Mouse (Mus musculus): ENCODE data around the gene Pafah1b3. TPM values are rescaled to one million over a fixed set of nuclear protein-coding genes. Genes with fewer than 3 reads are reported as not detected.
A peak's percentile ranks its signal among the peaks of the same experiment; 100 is the strongest.

The Pafah1b3 gene
- polyA plus RNA-seq, 1 experiment from 2014 or later, result 180 TPM

DNA sequence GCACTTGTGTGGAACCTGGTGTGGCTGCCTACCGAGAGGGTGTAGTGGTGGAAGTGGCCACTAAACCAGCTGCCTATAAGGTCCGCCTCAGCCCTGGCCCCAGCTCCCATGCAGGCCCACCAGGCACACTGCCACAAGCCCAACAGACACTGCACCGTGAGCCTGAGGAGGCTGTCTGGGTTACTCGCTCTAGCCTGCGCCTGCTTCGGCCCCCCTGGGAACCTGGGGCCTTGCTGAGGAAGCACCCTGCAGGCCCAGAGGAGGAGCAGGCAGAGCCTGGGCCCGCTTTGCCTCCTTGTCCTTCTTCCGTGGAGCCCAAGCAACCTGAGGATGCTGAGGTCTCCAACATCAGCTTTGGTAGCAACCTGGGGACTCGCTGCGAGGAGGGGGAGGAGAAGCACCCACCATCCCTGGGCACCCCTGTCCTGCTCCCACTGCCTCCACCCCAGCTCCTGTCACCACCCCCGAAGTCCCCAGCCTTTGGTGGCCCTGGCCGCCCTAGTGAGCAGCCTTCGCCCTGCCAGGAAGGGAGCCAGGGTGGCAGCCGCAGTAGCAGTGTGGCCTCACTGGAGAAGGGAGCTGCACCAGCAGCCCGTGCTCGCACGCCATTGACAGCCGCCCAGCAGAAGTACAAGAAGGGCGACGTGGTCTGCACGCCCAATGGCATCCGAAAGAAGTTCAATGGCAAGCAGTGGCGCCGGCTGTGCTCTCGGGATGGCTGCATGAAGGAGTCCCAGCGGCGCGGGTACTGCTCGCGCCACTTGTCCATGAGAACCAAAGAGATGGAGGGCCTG lies 25.9 kb downstream of the Pafah1b3 start:
- Histone ChIP-seq H3K27me3 (replicated peaks; ENCODE audit: control insufficient read depth, insufficient read depth, low read length) (no peaks in the 10 kb centered on the region), H3K9ac (ENCODE audit: low read depth, low read length) (no peak overlapping the region), H3K9me3 (ENCODE audit: control insufficient read depth, low read length) (no peaks in the 10 kb centered on the region), H3K4me2 (ENCODE audit: low read depth, low read length) (no peak overlapping the region), H3K4me3 (ENCODE audit: low read length) (no peak overlapping the region), H3K4me1 (ENCODE audit: control insufficient read depth, insufficient read depth, low read length) (peaks cover 44% of the 10 kb centered on the region), H3K27ac (ENCODE audit: low read length) (no peak overlapping the region), H3K36me3 (ENCODE audit: control insufficient read depth, insufficient read depth, low read length) (peaks cover 2% of the 10 kb centered on the region)
- ATAC-seq, result no peak
- 88% methylated on average over 29 of the region's 30 CpGs for WGBS

DNA sequence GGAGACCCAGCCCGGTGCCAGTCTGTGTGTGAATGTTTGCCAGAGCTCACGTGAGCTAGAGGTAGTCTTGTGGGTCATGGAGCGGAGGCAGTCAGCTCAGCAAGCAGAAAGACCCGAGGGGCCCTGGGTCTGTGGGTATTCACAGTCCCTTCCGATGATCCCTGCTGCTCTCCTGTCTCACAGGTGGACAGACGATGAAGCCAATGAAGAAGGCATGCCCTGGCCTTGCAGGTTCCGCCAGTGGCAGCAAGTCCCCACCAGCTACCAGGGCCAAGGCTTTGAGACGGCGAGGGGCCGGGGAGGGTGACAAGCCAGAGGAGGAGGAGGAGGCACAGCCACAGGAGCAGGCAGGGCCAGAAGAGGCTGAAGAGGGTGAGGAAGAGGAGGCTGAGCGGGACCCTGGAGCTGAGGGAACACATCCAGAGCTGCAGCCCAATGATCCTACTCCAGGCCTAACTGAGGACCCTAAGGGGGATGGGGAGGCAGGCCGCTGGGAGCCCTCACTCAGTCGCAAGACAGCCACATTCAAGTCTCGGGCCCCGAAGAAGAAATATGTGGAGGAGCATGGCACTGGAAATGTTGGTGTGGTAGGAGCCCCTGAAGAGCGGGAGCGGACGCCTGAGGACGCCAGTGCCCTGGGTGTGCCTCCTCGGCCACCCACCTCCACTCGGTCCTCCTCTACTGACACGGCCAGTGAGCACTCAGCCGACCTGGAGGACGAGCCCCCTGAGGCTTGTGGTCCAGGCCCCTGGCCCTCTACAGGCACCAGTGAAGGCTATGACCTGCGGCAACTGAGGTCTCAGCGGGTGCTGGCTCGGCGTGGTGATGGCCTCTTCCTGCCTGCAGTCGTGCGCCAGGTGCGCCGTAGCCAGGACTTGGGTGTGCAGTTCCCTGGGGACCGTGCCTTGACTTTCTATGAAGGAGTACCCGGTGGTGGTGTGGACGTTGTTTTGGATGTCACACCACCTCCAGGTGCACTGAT lies 26.8 kb downstream of the Pafah1b3 start:
- Histone ChIP-seq H3K9ac (ENCODE audit: low read depth, low read length) (no peak overlapping the region), H3K4me2 (ENCODE audit: low read depth, low read length) (no peak overlapping the region), H3K27ac (ENCODE audit: low read length) (no peak overlapping the region)

DNA sequence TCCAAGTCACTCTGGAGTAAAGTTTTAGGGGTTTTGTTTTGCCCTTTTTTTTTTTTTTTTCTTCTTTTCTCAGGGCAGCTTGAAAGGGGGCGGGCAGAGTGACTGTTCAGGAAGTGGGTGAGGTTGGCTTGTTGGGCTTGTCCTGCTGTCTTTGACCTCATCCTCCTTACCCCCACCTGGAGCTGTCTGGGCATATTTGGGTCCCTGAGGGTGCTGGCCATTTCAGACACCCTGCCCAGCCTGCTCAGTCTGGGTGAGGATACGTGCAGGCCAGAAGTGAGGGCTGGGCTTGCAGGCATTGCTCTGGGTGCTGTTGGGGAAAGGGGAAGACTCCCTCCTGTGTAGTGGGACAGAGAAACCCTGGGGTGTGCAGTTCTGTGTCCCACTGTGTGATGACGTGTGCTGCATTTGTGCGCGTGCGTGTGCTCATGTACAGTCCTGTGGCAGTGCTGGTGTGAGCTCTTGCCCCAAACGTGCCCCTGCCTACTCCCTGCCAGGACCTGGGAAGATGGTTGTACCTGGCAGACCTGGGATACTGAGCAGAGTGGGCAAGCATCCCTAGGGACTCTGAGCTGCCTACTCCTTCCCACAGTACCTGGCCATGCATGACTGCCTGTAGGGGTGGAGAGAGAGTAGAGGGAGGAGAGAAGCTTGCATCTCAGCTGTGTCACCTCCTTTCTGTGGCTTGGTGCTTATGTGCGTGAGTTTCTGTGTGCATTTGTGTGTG lies 28.1 kb downstream of the Pafah1b3 start:
- WGBS, result 78% methylated on average over 8 of the region's 8 CpGs
- Histone ChIP-seq H3K27me3 (replicated peaks; ENCODE audit: control insufficient read depth, insufficient read depth, low read length) (no peaks in the 10 kb centered on the region), H3K27ac (ENCODE audit: low read length) (peak overlapping the region; percentile 17), H3K4me3 (ENCODE audit: low read length) (0 out of 2 replicates have a peak overlapping the region, but pooled peaks have one; percentile 87), H3K36me3 (ENCODE audit: control insufficient read depth, insufficient read depth, low read length) (peaks cover 2% of the 10 kb centered on the region), H3K9me3 (ENCODE audit: control insufficient read depth, low read length) (no peaks in the 10 kb centered on the region), H3K4me2 (ENCODE audit: low read depth, low read length) (peak overlapping the region; percentile 20; the same call in 1 of the 2 replicates), H3K4me1 (ENCODE audit: control insufficient read depth, insufficient read depth, low read length) (peaks cover 30% of the 10 kb centered on the region), H3K9ac (ENCODE audit: low read depth, low read length) (peak overlapping the region; percentile 94)
- no peak for ATAC-seq

More for the DNA sequence above, 26.8 kb downstream of the Pafah1b3 start:
- 90% methylated on average over 35 of the region's 35 CpGs for WGBS
- Histone ChIP-seq H3K9me3 (ENCODE audit: control insufficient read depth, low read length) (no peaks in the 10 kb centered on the region), H3K4me1 (ENCODE audit: control insufficient read depth, insufficient read depth, low read length) (peaks cover 40% of the 10 kb centered on the region), H3K36me3 (ENCODE audit: control insufficient read depth, insufficient read depth, low read length) (peaks cover 2% of the 10 kb centered on the region), H3K27me3 (replicated peaks; ENCODE audit: control insufficient read depth, insufficient read depth, low read length) (no peaks in the 10 kb centered on the region), H3K4me3 (ENCODE audit: low read length) (no peak overlapping the region)
- no peak for ATAC-seq

DNA sequence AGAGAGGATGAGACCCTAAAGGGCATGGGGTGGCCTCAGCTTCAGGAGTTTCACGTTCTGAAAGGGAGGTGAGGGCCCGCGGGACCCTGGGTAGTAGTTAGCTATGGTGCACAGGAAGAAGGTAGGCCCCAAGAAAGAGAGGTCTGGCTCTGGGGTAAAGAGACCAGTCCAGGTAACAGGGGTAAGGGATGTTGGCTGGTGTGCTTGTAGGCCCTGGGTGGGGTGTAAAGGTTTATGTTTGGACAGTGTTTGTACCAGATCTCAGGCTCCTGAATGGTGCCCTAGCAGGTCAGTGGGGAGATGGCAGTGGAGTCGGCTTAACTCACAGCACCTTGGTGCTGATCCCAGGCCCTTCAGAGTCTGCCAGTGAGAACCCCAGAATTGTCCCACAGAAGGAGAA lies 28.8 kb downstream of the Pafah1b3 start:
- 42% methylated on average over 4 of the region's 4 CpGs for WGBS
- no peaks in the 10 kb centered on the region for H3K27me3 ChIP-seq (replicated peaks; ENCODE audit: control insufficient read depth, insufficient read depth, low read length)
- no peak for ATAC-seq
- peaks cover 2% of the 10 kb centered on the region for H3K36me3 ChIP-seq (ENCODE audit: control insufficient read depth, insufficient read depth, low read length)
- H3K27ac ChIP-seq (ENCODE audit: low read length), result peak overlapping the region; percentile 17
- peak overlapping the region; percentile 87 for H3K4me3 ChIP-seq (ENCODE audit: low read length)
- H3K9me3 ChIP-seq (ENCODE audit: control insufficient read depth, low read length), result no peaks in the 10 kb centered on the region
- H3K9ac ChIP-seq (ENCODE audit: low read depth, low read length), result peak overlapping the region; percentile 94
- peak overlapping the region; percentile 80 for H3K4me2 ChIP-seq (ENCODE audit: low read depth, low read length)
- H3K4me1 ChIP-seq (ENCODE audit: control insufficient read depth, insufficient read depth, low read length), result peaks cover 26% of the 10 kb centered on the region

DNA sequence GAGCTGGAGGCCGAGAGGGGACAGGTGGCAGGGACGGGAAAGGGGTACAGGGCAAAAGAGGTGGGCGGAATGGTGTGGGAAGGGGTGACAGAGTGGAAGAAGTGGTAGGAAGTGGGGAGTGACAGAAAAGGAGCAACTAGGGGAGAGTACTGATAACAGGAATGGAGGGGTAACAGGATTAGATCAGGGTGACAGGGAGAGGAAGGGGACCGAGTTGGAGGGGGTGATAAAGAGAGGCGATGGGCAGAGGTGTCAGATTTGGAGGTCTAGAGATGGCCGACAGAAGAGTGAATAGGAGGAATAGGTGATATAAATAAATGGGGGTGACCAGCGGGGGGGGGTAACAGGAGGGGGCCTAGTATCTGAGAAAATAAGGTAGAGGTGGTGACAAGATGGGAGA lies 29.2 kb downstream of the Pafah1b3 start:
- ATAC-seq, result no peak
- Histone ChIP-seq H3K36me3 (ENCODE audit: control insufficient read depth, insufficient read depth, low read length) (peaks cover 2% of the 10 kb centered on the region), H3K27ac (ENCODE audit: low read length) (peak overlapping the region; percentile 79), H3K9me3 (ENCODE audit: control insufficient read depth, low read length) (no peaks in the 10 kb centered on the region), H3K4me2 (ENCODE audit: low read depth, low read length) (peak overlapping the region; percentile 80), H3K9ac (ENCODE audit: low read depth, low read length) (peak overlapping the region; percentile 94), H3K4me3 (ENCODE audit: low read length) (peak overlapping the region; percentile 87), H3K4me1 (ENCODE audit: control insufficient read depth, insufficient read depth, low read length) (peaks cover 22% of the 10 kb centered on the region), H3K27me3 (replicated peaks; ENCODE audit: control insufficient read depth, insufficient read depth, low read length) (no peaks in the 10 kb centered on the region)
- 3% methylated on average over 7 of the region's 7 CpGs for WGBS

DNA sequence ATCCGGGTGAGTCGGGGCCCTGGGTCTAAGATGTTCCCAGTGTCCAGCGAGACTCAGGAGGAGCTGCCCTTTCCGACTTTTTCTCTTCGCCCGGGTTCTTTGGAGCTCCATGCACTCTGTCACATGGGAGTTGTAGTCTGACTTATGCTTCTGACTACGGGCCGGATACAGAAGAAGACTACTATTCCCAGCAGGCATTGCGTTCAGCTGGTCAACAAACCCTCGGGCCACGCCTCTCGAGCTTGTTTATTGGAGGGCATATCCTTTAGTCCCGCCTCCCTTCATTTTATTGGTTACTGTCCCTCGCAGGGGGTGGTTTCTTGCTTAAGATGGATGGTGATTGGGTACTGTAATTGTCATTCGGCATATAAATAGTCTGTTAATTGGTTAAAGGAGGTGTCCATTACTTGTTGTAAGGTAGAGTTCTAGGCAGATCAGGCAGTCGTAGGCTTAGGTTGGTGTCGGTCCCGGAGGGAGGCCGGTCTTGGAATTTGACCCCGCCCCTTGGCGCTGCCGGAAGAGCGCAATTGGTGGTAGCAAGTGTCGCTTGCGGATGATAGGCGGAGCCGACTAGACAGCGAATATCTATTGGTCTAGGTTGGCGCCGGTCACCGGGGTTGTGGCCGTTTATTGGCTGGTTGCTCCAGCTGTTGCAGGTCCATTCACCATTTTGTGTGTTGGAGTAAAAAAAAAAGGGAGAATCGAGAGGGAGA lies 29.9 kb downstream of the Pafah1b3 start:
- H3K9ac ChIP-seq (ENCODE audit: low read depth, low read length), result peak overlapping the region; percentile 94

DNA sequence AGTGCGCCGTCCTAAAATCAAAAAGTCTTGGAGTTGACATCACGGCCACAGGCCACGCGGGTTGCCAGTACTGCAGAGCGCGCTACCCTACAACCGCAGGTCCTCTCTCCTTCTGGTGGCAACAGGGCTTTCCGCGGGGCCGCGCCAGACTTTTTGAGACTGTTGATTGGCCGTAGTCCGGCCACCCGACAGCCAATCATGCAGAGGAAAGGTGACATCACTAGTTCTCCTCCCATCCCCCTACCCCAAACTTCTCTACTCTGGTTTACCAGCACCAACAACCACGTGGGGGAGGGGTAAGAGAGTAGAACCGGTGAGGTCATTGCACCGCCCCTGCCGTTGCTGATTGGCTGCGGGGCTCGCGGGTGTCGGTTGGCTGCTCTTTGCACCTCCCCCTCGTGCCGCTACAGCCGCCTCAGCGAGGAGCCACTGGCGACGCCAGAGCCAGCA lies 30.5 kb downstream of the Pafah1b3 start, which contains the start of gene Cic:
Gene Cic, plus strand, starts transcription at position 404 of the 450 bp plus-strand sequence.
- Histone ChIP-seq H3K4me1 (ENCODE audit: control insufficient read depth, insufficient read depth, low read length) (peaks cover 19% of the 10 kb centered on the region), H3K4me3 (ENCODE audit: low read length) (peak within 1 kb of the TSS; percentile 87), H3K27ac (ENCODE audit: low read length) (peak within 1 kb of the TSS; percentile 81), H3K4me2 (ENCODE audit: low read depth, low read length) (peak within 1 kb of the TSS; percentile 80), H3K9ac (ENCODE audit: low read depth, low read length) (peak within 1 kb of the TSS; percentile 94), H3K27me3 (replicated peaks; ENCODE audit: control insufficient read depth, insufficient read depth, low read length) (no peaks in the 10 kb centered on the region), H3K36me3 (ENCODE audit: control insufficient read depth, insufficient read depth, low read length) (no peaks in the 10 kb centered on the region; the same call in 1 of the 2 replicates), H3K9me3 (ENCODE audit: control insufficient read depth, low read length) (no peaks in the 10 kb centered on the region)
- ATAC-seq, result peak; percentile 88
- 0% methylated on average over 29 of the region's 29 CpGs for WGBS

More for the DNA sequence above, 29.9 kb downstream of the Pafah1b3 start:
- H3K36me3 ChIP-seq (ENCODE audit: control insufficient read depth, insufficient read depth, low read length), result no peaks in the 10 kb centered on the region; the same call in 1 of the 2 replicates
- H3K4me2 ChIP-seq (ENCODE audit: low read depth, low read length), result peak overlapping the region; percentile 80
- peak overlapping the region; percentile 81 for H3K27ac ChIP-seq (ENCODE audit: low read length)
- peak; percentile 96 for ATAC-seq
- no peaks in the 10 kb centered on the region for H3K27me3 ChIP-seq (replicated peaks; ENCODE audit: control insufficient read depth, insufficient read depth, low read length)
- peaks cover 19% of the 10 kb centered on the region for H3K4me1 ChIP-seq (ENCODE audit: control insufficient read depth, insufficient read depth, low read length)
- WGBS, result under 1% methylated on average over 33 of the region's 33 CpGs
- H3K4me3 ChIP-seq (ENCODE audit: low read length), result peak overlapping the region; percentile 87
- H3K9me3 ChIP-seq (ENCODE audit: control insufficient read depth, low read length), result no peaks in the 10 kb centered on the region

DNA sequence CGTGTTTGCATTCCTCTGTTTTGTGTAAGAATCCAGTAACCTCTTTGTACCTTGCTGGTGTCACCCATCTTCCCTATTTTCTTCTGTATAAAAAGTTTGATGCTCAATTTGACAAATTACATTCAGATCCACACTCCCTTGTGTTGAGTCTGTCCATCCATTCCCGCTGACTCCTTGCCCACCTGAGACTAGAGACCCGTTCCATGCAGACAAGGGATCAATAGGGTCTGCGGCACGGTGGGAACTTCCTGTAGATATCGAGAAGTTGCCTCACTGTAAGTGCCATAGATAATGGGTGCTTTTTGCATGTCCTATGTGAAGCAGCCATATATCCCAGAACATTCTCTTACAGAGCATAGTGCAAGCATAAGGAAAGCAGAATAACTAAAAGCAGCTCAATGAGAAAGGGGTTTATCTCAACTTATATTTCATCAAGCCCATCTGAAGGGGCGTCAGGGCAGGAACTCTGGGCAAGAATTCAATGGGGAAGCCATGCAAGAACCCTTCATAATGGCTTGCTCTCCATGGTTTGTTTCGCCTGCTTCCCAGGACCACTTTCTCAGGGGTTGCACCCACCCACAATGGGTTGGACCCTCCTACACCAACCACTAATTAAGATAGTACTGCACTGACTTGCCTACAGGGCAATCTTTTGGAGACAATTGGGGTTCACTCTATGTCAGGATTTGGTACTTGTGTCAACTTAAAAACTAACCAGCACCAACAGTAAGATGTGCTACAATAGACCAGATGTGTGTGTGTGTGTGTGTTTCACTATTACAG lies 31.4 kb downstream of the Pafah1b3 start:
- Histone ChIP-seq H3K9ac (ENCODE audit: low read depth, low read length) (peak overlapping the region; percentile 71; the same call in 1 of the 2 replicates), H3K4me1 (ENCODE audit: control insufficient read depth, insufficient read depth, low read length) (peaks cover 19% of the 10 kb centered on the region), H3K9me3 (ENCODE audit: control insufficient read depth, low read length) (no peaks in the 10 kb centered on the region), H3K4me3 (ENCODE audit: low read length) (no peak overlapping the region), H3K36me3 (ENCODE audit: control insufficient read depth, insufficient read depth, low read length) (no peaks in the 10 kb centered on the region; the same call in 1 of the 2 replicates), H3K27me3 (replicated peaks; ENCODE audit: control insufficient read depth, insufficient read depth, low read length) (no peaks in the 10 kb centered on the region), H3K27ac (ENCODE audit: low read length) (no peak overlapping the region), H3K4me2 (ENCODE audit: low read depth, low read length) (peak overlapping the region; percentile 75; the same call in 1 of the 2 replicates)
- 89% methylated on average over 8 of the region's 8 CpGs for WGBS
- ATAC-seq, result no peak
